Mouse (Mus musculus): ENCODE results near the gene Anpep. TPM values are rescaled to one million over a fixed set of nuclear protein-coding genes. Genes with fewer than 3 reads are reported as not detected.

Gene Anpep
- polyA plus RNA-seq, 1 experiment from 2014 or later: 14.9 TPM

DNA sequence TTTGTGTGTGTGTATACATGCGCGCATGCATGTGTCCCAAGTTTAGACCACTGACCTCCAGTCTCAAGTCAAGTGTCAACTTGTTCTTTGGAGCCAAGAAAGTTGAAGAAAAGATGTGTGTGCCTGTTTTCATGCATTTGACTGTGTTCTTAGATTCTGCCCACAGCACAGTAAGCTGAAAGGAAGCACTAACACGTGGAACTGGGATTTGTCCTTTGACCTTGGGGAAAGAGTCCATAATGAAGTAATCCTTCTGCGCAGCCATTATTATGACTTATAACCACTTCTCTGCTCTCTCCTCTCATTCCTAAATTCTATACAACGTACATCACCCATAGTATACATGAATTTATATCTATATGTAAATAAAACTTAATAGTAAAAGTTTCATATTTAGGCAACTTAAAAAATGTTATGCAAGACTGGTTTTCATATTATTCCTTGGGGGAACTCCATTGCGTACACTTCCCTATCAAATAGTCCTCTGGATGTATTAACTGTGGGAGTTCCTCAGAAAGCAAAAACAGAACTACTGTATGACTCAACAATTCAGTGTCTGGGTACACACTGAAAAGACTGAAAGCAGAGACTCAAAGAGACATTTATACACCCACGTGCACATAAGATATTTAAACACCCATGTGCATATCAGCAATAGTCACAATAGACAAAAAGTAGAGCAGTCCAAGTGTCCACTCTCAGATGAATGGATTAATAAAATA is 22.9 kb upstream of the Anpep start:
- Histone ChIP-seq H3K4me1 (replicated peaks) (no peaks in the 10 kb centered on the region), H3K27ac (replicated peaks) (no peak overlapping the region), H3K9me3 (replicated peaks) (no peaks in the 10 kb centered on the region), H3K4me3 (replicated peaks) (no peak overlapping the region), H3K9ac (no peak overlapping the region), H3K27me3 (no peaks in the 10 kb centered on the region), H3K36me3 (replicated peaks) (peaks cover 10% of the 10 kb centered on the region), H3K4me2 (no peak overlapping the region)
- WGBS (ENCODE audit: insufficient replicate concordance): 76% methylated on average over 7 of the region's 7 CpGs
- no peak for ATAC-seq (ENCODE audit: insufficient read depth)

DNA sequence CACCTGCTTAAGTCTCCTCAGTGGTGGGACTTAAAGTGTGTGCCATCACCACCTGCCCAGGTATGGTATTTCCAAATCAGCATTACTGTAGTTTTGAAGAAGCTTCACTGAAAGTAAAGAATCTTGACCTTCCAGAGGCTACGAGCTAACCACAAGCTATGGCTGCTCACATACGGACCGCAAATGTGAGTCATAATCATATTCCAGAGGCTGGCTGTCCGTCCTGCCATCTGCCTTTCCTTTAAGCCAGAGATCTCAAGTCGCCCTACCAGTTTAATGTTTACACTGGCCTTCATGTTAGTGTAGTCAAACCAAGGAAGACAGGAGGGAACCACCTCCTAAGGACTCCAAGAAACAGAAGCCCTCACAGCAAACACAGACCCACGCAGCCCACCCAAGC is 21.0 kb upstream of the Anpep start:
- no peak for ATAC-seq (ENCODE audit: insufficient read depth)
- H3K36me3 ChIP-seq (replicated peaks): peaks cover 10% of the 10 kb centered on the region
- no peak overlapping the region for H3K27ac ChIP-seq (replicated peaks)
- no peak overlapping the region for H3K9ac ChIP-seq
- H3K4me2 ChIP-seq: no peak overlapping the region
- H3K4me3 ChIP-seq (replicated peaks): no peak overlapping the region
- WGBS (ENCODE audit: insufficient replicate concordance): 79% methylated on average over 6 of the region's 6 CpGs
- no peaks in the 10 kb centered on the region for H3K27me3 ChIP-seq
- H3K4me1 ChIP-seq (replicated peaks): no peaks in the 10 kb centered on the region
- H3K9me3 ChIP-seq (replicated peaks): no peaks in the 10 kb centered on the region

DNA sequence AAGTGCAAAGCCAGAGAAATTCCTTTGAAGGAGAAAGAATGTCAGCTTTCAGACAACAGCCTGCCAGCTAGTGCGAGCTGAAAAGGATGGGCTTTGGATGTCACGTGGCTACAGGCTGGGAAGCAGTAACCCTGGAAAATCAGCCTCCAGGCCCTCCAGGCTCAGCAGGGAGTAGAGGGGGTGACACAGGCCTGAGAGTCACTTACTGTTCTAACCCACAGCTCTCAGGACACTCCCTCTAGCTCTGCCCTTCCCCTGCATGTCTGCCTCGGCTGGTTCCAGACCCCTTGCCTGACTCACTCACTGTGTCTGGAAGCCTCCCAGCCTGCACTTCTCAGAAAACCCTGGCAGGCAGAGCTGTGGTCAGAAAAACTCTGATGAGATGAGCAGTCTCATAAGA is 20.1 kb upstream of the Anpep start:
- WGBS (ENCODE audit: insufficient replicate concordance): 62% methylated on average over 3 of the region's 3 CpGs
- ATAC-seq (ENCODE audit: insufficient read depth): no peak
- no peak overlapping the region for H3K27ac ChIP-seq (replicated peaks)

GRCm38 (mm10) chr7:79880033-79880432 is 19.2 kb upstream of the Anpep start:
- H3K4me3 ChIP-seq (replicated peaks): no peak overlapping the region
- H3K4me1 ChIP-seq (replicated peaks): no peaks in the 10 kb centered on the region
- no peak for ATAC-seq (ENCODE audit: insufficient read depth)
- no peak overlapping the region for H3K4me2 ChIP-seq
- no peak overlapping the region for H3K9ac ChIP-seq
- H3K27me3 ChIP-seq: no peaks in the 10 kb centered on the region
- no peaks in the 10 kb centered on the region for H3K9me3 ChIP-seq (replicated peaks)
- no peak overlapping the region for H3K27ac ChIP-seq (replicated peaks)
- WGBS (ENCODE audit: insufficient replicate concordance): 73% methylated on average over 6 of the region's 6 CpGs
- H3K36me3 ChIP-seq (replicated peaks): peaks cover 10% of the 10 kb centered on the region

More for the DNA sequence above, 20.1 kb upstream of the Anpep start:
- Histone ChIP-seq H3K9me3 (replicated peaks) (no peaks in the 10 kb centered on the region), H3K9ac (no peak overlapping the region), H3K4me1 (replicated peaks) (no peaks in the 10 kb centered on the region), H3K27me3 (no peaks in the 10 kb centered on the region), H3K4me2 (no peak overlapping the region), H3K36me3 (replicated peaks) (peaks cover 10% of the 10 kb centered on the region), H3K4me3 (replicated peaks) (no peak overlapping the region)

DNA sequence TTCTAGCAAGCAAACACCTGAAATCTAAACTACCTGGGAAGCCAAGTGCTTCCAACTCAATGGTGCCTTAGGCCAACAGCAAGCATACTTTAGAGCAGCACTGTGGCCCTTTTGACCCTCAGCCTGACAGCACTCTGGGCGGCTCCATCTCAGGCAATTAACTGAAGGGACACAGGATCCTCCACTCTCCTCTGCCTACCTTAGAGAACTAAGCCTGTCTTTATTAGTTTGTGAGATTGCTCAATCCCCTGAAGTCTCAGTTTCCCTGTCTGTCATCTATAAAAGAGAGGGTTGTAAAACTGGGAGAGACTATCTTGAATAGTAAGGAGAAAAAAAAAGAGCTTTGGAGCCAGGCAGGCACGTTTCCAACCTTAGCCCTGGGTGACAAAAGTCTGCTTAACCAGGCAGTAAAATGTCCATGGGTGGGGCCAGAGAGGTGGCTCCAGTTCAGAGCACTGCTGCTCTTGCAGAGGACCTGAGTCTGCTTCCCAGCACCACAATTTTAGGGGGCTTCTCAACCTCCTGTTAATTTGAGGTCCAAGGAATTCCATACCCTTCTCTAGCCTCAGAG is 17.7 kb upstream of the Anpep start:
- WGBS (ENCODE audit: insufficient replicate concordance): 59% methylated on average over 2 of the region's 2 CpGs

DNA sequence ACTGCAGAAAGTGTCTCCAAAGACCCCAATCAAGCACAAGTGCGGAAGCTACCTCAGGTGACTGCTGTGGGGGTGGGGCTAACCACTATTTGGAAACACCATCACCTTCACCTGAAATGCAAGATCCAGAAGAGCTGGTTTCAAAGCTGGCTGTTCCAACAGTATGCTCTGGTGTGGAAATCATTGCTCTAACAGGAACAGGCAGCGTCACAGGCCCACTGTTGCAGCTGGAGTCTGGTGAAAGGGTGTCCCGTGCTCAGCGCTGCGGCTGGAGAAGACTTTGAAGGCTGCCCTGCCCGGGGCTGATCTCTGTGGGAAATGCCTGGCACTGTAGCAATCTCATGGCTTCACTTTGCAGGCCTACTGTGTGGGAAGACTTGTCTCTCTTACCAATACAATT is 12.5 kb upstream of the Anpep start:
- no peak for ATAC-seq (ENCODE audit: insufficient read depth)

More for the DNA sequence above, 17.7 kb upstream of the Anpep start:
- ATAC-seq (ENCODE audit: insufficient read depth): no peak
- Histone ChIP-seq H3K4me1 (replicated peaks) (no peaks in the 10 kb centered on the region), H3K27ac (replicated peaks) (no peak overlapping the region), H3K27me3 (no peaks in the 10 kb centered on the region), H3K4me2 (no peak overlapping the region), H3K36me3 (replicated peaks) (peaks cover 10% of the 10 kb centered on the region), H3K9me3 (replicated peaks) (no peaks in the 10 kb centered on the region), H3K9ac (no peak overlapping the region), H3K4me3 (replicated peaks) (no peak overlapping the region)

DNA sequence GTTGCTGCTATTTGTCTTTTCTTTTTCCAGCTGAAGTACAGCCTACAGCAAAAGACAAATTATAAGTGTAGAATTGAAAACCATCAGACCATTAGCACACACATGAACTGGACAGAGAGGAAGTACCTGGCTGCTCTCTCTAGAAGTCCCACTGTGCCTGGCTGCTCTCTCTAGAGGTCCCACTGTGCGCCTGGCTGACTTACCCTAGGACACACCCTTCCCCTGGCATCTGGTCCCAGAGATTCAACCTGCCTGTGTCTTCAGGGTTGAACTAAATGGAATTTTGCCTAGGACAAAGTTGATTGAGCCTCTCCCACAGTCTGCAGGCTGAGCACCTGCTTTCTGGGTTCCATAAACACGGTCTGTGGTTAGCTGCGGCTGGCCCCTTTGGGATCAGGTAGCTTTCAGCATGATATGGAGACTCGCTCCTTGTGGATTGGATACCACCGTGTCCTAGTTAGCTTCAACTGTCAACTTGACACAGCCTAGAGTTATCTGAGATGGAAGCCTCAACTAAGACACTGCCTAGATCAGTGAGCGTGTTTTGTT is 11.0 kb upstream of the Anpep start:
- no peak for ATAC-seq (ENCODE audit: insufficient read depth)

More for the DNA sequence above, 12.5 kb upstream of the Anpep start:
- Histone ChIP-seq H3K27me3 (no peaks in the 10 kb centered on the region), H3K4me1 (replicated peaks) (no peaks in the 10 kb centered on the region), H3K27ac (replicated peaks) (no peak overlapping the region), H3K4me2 (no peak overlapping the region), H3K9ac (no peak overlapping the region), H3K9me3 (replicated peaks) (no peaks in the 10 kb centered on the region), H3K4me3 (replicated peaks) (no peak overlapping the region), H3K36me3 (replicated peaks) (no peaks in the 10 kb centered on the region)
- 62% methylated on average over 6 of the region's 6 CpGs for WGBS (ENCODE audit: insufficient replicate concordance)

GRCm38 (mm10) chr7:79869072-79869719 is 8.3 kb upstream of the Anpep start:
- no peak for ATAC-seq (ENCODE audit: insufficient read depth)
- no peak overlapping the region for H3K4me2 ChIP-seq

More for the DNA sequence above, 11.0 kb upstream of the Anpep start:
- Histone ChIP-seq H3K9me3 (replicated peaks) (no peaks in the 10 kb centered on the region), H3K4me2 (no peak overlapping the region), H3K4me3 (replicated peaks) (no peak overlapping the region), H3K27ac (replicated peaks) (no peak overlapping the region), H3K36me3 (replicated peaks) (no peaks in the 10 kb centered on the region), H3K4me1 (replicated peaks) (no peaks in the 10 kb centered on the region), H3K27me3 (no peaks in the 10 kb centered on the region), H3K9ac (no peak overlapping the region)
- WGBS (ENCODE audit: insufficient replicate concordance): 65% methylated on average over 6 of the region's 6 CpGs

GRCm38 (mm10) chr7:79868475-79868874 is 7.6 kb upstream of the Anpep start:
- H3K4me2 ChIP-seq: no peak overlapping the region
- WGBS (ENCODE audit: insufficient replicate concordance): 66% methylated on average over 7 of the region's 7 CpGs
- H3K4me3 ChIP-seq (replicated peaks): no peak overlapping the region
- no peak for ATAC-seq (ENCODE audit: insufficient read depth)
- H3K27me3 ChIP-seq: no peaks in the 10 kb centered on the region
- H3K36me3 ChIP-seq (replicated peaks): no peaks in the 10 kb centered on the region
- H3K27ac ChIP-seq (replicated peaks): no peak overlapping the region
- H3K9ac ChIP-seq: no peak overlapping the region
- no peaks in the 10 kb centered on the region for H3K9me3 ChIP-seq (replicated peaks)
- H3K4me1 ChIP-seq (replicated peaks): no peaks in the 10 kb centered on the region

More at GRCm38 (mm10) chr7:79869072-79869719, 8.3 kb upstream of the Anpep start:
- Histone ChIP-seq H3K4me3 (replicated peaks) (no peak overlapping the region), H3K27me3 (no peaks in the 10 kb centered on the region), H3K9ac (no peak overlapping the region), H3K27ac (replicated peaks) (no peak overlapping the region), H3K36me3 (replicated peaks) (no peaks in the 10 kb centered on the region), H3K9me3 (replicated peaks) (no peaks in the 10 kb centered on the region), H3K4me1 (replicated peaks) (no peaks in the 10 kb centered on the region)
- WGBS (ENCODE audit: insufficient replicate concordance): 32% methylated on average over 6 of the region's 6 CpGs

- Histone ChIP-seq H3K36me3 (replicated peaks) (no peaks in the 10 kb centered on the region), H3K9ac (no peak overlapping the region), H3K27me3 (no peaks in the 10 kb centered on the region)
These were observed 7.0 kb upstream of the Anpep start for GRCm38 (mm10) chr7:79867861-79868260.

DNA sequence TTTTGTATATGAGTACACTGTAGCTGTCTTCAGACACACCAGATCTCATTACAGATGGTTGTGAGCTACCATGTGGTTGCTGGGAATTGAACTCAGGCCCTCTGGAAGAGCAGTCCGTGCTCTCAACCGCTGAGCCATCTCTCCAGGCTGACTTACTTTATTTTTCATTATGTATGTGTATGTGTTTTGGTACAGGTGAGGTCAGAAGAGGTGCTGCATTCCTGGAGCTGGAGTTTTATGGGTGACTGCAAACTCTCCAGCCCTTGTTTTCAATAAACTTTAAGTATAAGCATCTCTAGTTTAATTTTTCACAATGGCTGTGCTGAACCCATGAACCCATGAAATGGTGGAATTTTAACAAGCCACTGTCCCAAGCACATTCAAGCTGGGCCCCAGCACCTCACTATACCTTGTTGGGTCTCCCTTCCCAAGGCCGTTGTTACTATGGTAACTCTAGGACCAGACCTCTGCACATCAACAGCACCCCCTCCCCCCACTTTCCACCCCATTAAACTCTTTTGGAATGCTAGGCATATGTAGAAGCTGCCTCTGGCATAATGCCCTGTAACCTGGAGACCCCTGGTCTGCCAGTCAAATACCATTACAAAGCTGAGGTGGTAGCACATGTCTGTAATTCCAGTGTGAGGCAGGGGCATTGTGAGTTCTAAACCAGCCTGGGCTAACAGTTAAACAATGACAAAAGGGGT is 5.6 kb upstream of the Anpep start:
- Histone ChIP-seq H3K4me1 (replicated peaks) (no peaks in the 10 kb centered on the region), H3K4me3 (replicated peaks) (no peak overlapping the region), H3K4me2 (no peak overlapping the region), H3K9ac (no peak overlapping the region), H3K27me3 (no peaks in the 10 kb centered on the region), H3K9me3 (replicated peaks) (no peaks in the 10 kb centered on the region), H3K36me3 (replicated peaks) (no peaks in the 10 kb centered on the region), H3K27ac (replicated peaks) (no peak overlapping the region)
- 71% methylated on average over 3 of the region's 3 CpGs for WGBS (ENCODE audit: insufficient replicate concordance)
- ATAC-seq (ENCODE audit: insufficient read depth): no peak

More at GRCm38 (mm10) chr7:79867861-79868260, 7.0 kb upstream of the Anpep start:
- Histone ChIP-seq H3K27ac (replicated peaks) (no peak overlapping the region), H3K4me2 (no peak overlapping the region), H3K4me3 (replicated peaks) (no peak overlapping the region), H3K4me1 (replicated peaks) (no peaks in the 10 kb centered on the region), H3K9me3 (replicated peaks) (no peaks in the 10 kb centered on the region)
- 67% methylated on average over 13 of the region's 13 CpGs for WGBS (ENCODE audit: insufficient replicate concordance)
- no peak for ATAC-seq (ENCODE audit: insufficient read depth)
